Mouse (Mus musculus): Measurements from ENCODE around the gene Tmem220. TPM values are rescaled to one million over a fixed set of nuclear protein-coding genes. Genes with fewer than 3 reads are reported as not detected.

The Tmem220 gene
- total and polyA plus RNA-seq, 3 experiments: 0.30 to 1.6 (median 0.36) TPM

DNA sequence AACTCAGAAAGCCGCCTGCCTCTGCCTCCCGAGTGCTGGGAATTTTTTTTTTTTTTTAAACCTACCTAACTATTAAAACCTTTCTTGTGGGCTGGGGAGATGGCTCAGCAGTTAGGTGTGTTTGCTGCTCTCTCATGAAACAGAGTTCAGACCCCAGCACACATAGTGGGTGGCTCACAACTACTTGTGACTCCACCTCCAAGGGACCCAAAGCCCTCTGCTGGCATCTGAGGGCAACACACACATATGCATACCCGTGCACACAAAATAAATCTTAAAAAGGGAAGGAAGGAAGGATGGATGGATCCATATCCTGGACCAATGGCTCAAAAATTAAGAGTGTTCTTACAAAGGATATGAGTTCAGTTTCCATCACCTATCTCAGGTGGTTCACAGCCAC lies 24.3 kb downstream of the Tmem220 start:
- peak; percentile 51 for DNase-seq (ENCODE audit: extremely low read depth)
- Histone ChIP-seq H3K79me2 (replicated peaks; ENCODE audit: control insufficient read depth, extremely low read depth, insufficient read depth, poor library complexity, severe bottlenecking) (peaks cover 36% of the 10 kb centered on the region), H3K4me1 (ENCODE audit: control insufficient read depth in 1 of 2, insufficient read depth in 2 of 2) (peaks cover 9 to 58% of the 10 kb centered on the region in 2 experiments), H3K9ac (ENCODE audit: insufficient read depth, low read depth) (0 out of 2 replicates have a peak overlapping the region, but pooled peaks have one; percentile 20), H3K27me3 (replicated peaks) (no peaks in the 10 kb centered on the region), H3K36me3 (replicated peaks in 1 of 2; ENCODE audit: control insufficient read depth in 1 of 2, insufficient read depth in 1 of 2, low read length in 1 of 2) (peaks cover 13 to 49% of the 10 kb centered on the region in 2 experiments), H3K4me2 (ENCODE audit: insufficient read depth, low read depth, poor library complexity, severe bottlenecking) (peak overlapping the region; percentile 89; the same call in 1 of the 2 replicates), H3K27ac (ENCODE audit: insufficient read depth, low read depth) (no peak overlapping the region), H3K9me3 (replicated peaks; ENCODE audit: low read length) (no peaks in the 10 kb centered on the region), H3K4me3 (replicated peaks in 1 of 3; ENCODE audit: low read depth in 2 of 3, low read length in 2 of 3, poor library complexity in 1 of 3) (no peak overlapping the region)
- TF ChIP-seq RCOR1 (conservative IDR thresholded peaks at IDR 0.05; ENCODE audit: low read depth, low read length) (no peak), SMC3 (IDR thresholded peaks at IDR 0.05; ENCODE audit: low read depth, low read length) (0 out of 2 replicates have a peak, but pooled peaks have one; percentile 9), TBP (conservative IDR thresholded peaks at IDR 0.05; ENCODE audit: low read depth, low read length) (no peak), ZKSCAN1 (IDR thresholded peaks at IDR 0.05; ENCODE audit: borderline replicate concordance, low read depth, low read length) (peak; percentile 50), HCFC1 (IDR thresholded peaks at IDR 0.05; ENCODE audit: low read depth, low read length) (no peak), IRF4 (IDR thresholded peaks at IDR 0.05; ENCODE audit: low read depth, low read length) (no peak), JUND (conservative IDR thresholded peaks at IDR 0.05; ENCODE audit: low read depth, low read length) (no peak), ZMIZ1 (IDR thresholded peaks at IDR 0.05; ENCODE audit: low read depth, low read length) (no peak), USF2 (conservative IDR thresholded peaks at IDR 0.05; ENCODE audit: low read depth, low read length) (no peak), CTCF (conservative IDR thresholded peaks at IDR 0.05 in 1 of 2, IDR thresholded peaks at IDR 0.05 in 1 of 2; ENCODE audit: low read depth in 2 of 2, low read length in 2 of 2) (peak; percentile 12 to 60; a peak in 2 of 4 replicates), MYC (IDR thresholded peaks at IDR 0.05; ENCODE audit: low read depth, low read length) (no peak), SIN3A (IDR thresholded peaks at IDR 0.05; ENCODE audit: low read length) (no peak), USF1 (IDR thresholded peaks at IDR 0.05; ENCODE audit: low read depth, low read length) (no peak), BHLHE40 (IDR thresholded peaks at IDR 0.05; ENCODE audit: low read depth, low read length) (no peak), CHD1 (IDR thresholded peaks at IDR 0.05; ENCODE audit: low read depth, low read length) (no peak), POLR2AphosphoS2 (IDR thresholded peaks at IDR 0.05; ENCODE audit: low read depth, low read length) (no peak), ZNF384 (IDR thresholded peaks at IDR 0.05; ENCODE audit: low read depth, low read length) (peak; percentile 54; the same call in 1 of the 2 replicates), E2F4 (IDR thresholded peaks at IDR 0.05; ENCODE audit: insufficient replicate concordance, low read depth, low read length) (no peak), UBTF (IDR thresholded peaks at IDR 0.05; ENCODE audit: low read depth, low read length) (no peak), GABPA (IDR thresholded peaks at IDR 0.05; ENCODE audit: insufficient replicate concordance, low read depth, low read length) (no peak), EP300 (IDR thresholded peaks at IDR 0.05; ENCODE audit: low read length) (no peak), KAT2A (IDR thresholded peaks at IDR 0.05; ENCODE audit: insufficient replicate concordance, low read length) (no peak), MXI1 (IDR thresholded peaks at IDR 0.05; ENCODE audit: low read depth, low read length) (no peak), POLR2A (IDR thresholded peaks at IDR 0.05; ENCODE audit: low read depth, low read length) (no peak), PAX5 (IDR thresholded peaks at IDR 0.05; ENCODE audit: low read length) (no peak)
- dilution Hi-C loops (cut with MboI; ENCODE audit: extremely low pct_ligation_motif_present, extremely low pct_unique_long_range_greater_than_20kb, low sequenced_read_pairs) (no loop called here), in situ Hi-C loops (cut with MboI; ENCODE audit: low pct_ligation_motif_present, low pct_unique_long_range_greater_than_20kb, low sequenced_read_pairs) (no loop called here)

All from CH12.LX (cell line).